Comparison of ENCODE assay signal across 11 mouse cellular contexts in the genomic region with DNA sequence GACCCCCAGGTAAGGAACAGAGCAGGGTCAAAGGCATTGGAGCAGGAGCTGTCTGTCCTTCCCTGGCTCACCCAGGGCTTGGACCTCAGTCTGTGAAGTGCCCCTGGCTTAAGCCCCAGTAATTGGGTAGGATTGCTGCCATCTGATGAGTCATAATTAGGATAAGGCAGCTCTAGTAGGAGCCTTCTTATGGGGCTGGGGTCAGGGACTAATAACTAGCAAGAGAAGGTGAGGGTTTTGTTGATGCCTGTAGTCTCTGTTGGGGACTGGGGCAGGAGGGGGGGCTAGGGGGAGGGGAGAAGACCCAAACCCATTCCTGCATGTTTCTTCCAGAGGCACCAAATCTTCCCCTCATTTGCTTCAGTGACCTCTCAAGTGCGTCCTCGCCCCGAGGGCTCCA.
DNase-seq lines count a peak whose midpoint lies in the region; ATAC-seq lines count a peak whose summit lies in the region.
"Had no signal": no experiment of that assay in that cellular context is flagged by ENCODE, and none has a peak within 500 bp of the region (broad histone marks: within the 10 kb centered on the region; RNA-seq: fewer than 3 reads in every experiment).

No protein-coding gene starts in this region.

- no peak for DNase-seq in heart, adult 18-20 months
- peak; percentile 1 for DNase-seq in 3T3-L1 (ENCODE audit: low read depth, low spot score)
- no peak for DNase-seq in forebrain, embryonic 10.5 days (ENCODE audit: extremely low spot score, low spot score)
- no peak for DNase-seq in gastrocnemius, postnatal 10 days
- no peak for DNase-seq in spleen, postnatal 14 days (ENCODE audit: low spot score in 2 of 2)
- DNase-seq: cerebellum, postnatal 25 days; liver had no signal

- no peaks in the 10 kb centered on the region for H3K36me3 ChIP-seq in heart, embryonic 13.5 days
- no peaks in the 10 kb centered on the region for H3K36me3 ChIP-seq in forebrain, embryonic 10.5 days (replicated peaks)
- H3K36me3 ChIP-seq in limb, embryonic 13.5 days, result no peaks in the 10 kb centered on the region

- H3K4me3 ChIP-seq in heart, embryonic 13.5 days, result no peak overlapping the region
- peak overlapping the region; percentile 22; the same call in 1 of the 2 replicates for H3K4me3 ChIP-seq in forebrain, embryonic 10.5 days
- H3K4me3 ChIP-seq in limb, embryonic 13.5 days, result no peak overlapping the region
- H3K4me3 ChIP-seq: megakaryocyte, embryonic 14.5 days had no signal

- no peaks in the 10 kb centered on the region for H3K9me3 ChIP-seq in heart, embryonic 13.5 days
- no peaks in the 10 kb centered on the region; the same call in 1 of the 2 replicates for H3K9me3 ChIP-seq in forebrain, embryonic 10.5 days
- H3K9me3 ChIP-seq in limb, embryonic 13.5 days, result peaks cover 4% of the 10 kb centered on the region

- H3K9ac ChIP-seq in heart, embryonic 13.5 days, result no peak overlapping the region
- peak overlapping the region; percentile 43 for H3K9ac ChIP-seq in limb, embryonic 13.5 days

- 29% methylated on average over 3 of the region's 3 CpGs for WGBS in heart, embryonic 13.5 days
- WGBS in forebrain, embryonic 10.5 days, result 25% methylated on average over 3 of the region's 3 CpGs
- WGBS in limb, embryonic 13.5 days, result 13% methylated on average over 3 of the region's 3 CpGs

- H3K27me3 ChIP-seq in heart, embryonic 13.5 days (replicated peaks), result peaks cover 5% of the 10 kb centered on the region; the same call in 1 of the 2 replicates
- peaks cover 8% of the 10 kb centered on the region; the same call in 1 of the 2 replicates for H3K27me3 ChIP-seq in forebrain, embryonic 10.5 days (ENCODE audit: poor library complexity, severe bottlenecking)
- no peaks in the 10 kb centered on the region; the same call in 1 of the 2 replicates for H3K27me3 ChIP-seq in limb, embryonic 13.5 days

- peak overlapping the region; percentile 59 for H3K4me2 ChIP-seq in heart, embryonic 13.5 days
- peak overlapping the region; percentile 46 for H3K4me2 ChIP-seq in limb, embryonic 13.5 days (replicated peaks)

- peaks cover 14% of the 10 kb centered on the region for H3K4me1 ChIP-seq in heart, embryonic 13.5 days
- peaks cover 21% of the 10 kb centered on the region for H3K4me1 ChIP-seq in forebrain, embryonic 10.5 days
- H3K4me1 ChIP-seq in limb, embryonic 13.5 days, result peaks cover 21% of the 10 kb centered on the region
- H3K4me1 ChIP-seq: megakaryocyte, embryonic 14.5 days had no signal

- ATAC-seq in heart, embryonic 13.5 days (ENCODE audit: extremely low read depth, insufficient number of reproducible peaks, low FRiP score, low TSS enrichment), result no peak
- no peak; the same call in 1 of the 2 replicates for ATAC-seq in limb, embryonic 13.5 days (ENCODE audit: low FRiP score, low read depth)
- ATAC-seq in cerebellum, adult (ENCODE audit: insufficient number of reproducible peaks, low FRiP score, low TSS enrichment), result no peak

- H3K27ac ChIP-seq in heart, embryonic 13.5 days (replicated peaks), result no peak overlapping the region
- peak overlapping the region; percentile 82 for H3K27ac ChIP-seq in forebrain, embryonic 10.5 days
- no peak overlapping the region for H3K27ac ChIP-seq in limb, embryonic 13.5 days
